Mouse (Mus musculus) cerebellum, adult 2 months (tissue): Measurements from ENCODE around the gene Rps3.

Source experiments
- CTCF ChIP-seq: fragments of 200-500 bp; IDR thresholded peaks from 2 replicates; pipeline ENCODE4 v1.5.1; 2011; ENCODE audit warnings: low read depth, mild to moderate bottlenecking, control low read depth, low read length, moderate library complexity, borderline replicate concordance; ENCODE audit not compliant: insufficient read depth
- POLR2A ChIP-seq: fragments of 200-500 bp; IDR thresholded peaks from 2 replicates; pipeline ENCODE4 v1.6.1; 2011; ENCODE audit warnings: low read length, control low read depth, borderline replicate concordance; ENCODE audit not compliant: insufficient read depth

DNA sequence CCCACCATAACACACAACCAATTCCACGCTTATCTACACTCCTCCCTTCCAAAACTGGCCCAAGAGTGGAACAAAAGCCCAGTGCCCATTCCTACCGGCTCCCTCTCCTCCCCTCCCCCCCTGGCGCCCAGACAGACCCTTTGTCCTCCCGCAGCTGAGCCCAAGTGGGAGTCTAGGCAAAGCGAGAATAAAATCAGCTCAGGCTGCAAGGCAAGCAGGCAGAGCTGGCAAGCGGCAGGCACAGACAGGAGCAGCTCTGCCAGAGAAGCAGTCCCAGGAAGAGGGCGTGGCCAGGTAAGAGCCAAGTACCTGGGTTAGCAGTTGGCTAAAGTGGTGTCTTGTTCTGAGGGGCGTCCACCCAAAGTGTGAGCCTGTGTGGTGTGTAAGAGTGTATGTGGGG lies 17.7 kb downstream of the Rps3 start, which contains the start of gene Klhl35:
- TF ChIP-seq CTCF = no peak
- TF ChIP-seq POLR2A = no peak
